Mouse (Mus musculus) embryonic fibroblast, embryonic 13.5 days (primary cell): ENCODE results near the gene Sidt2. TPM values are rescaled to one million over a fixed set of nuclear protein-coding genes. Genes with fewer than 3 reads are reported as not detected.

Experiments
- H3K27ac ChIP-seq: 2 replicates; pipeline ENCODE4 v1.5.1; 2012; ENCODE audit warnings: low read length, control low read depth, inconsistent platforms; ENCODE audit not compliant: insufficient read depth
- H3K4me1 ChIP-seq: 2 replicates; pipeline ENCODE4 v1.6.1; 2011; ENCODE audit warnings: low read length; ENCODE audit not compliant: control insufficient read depth, insufficient read depth
- H3K4me3 ChIP-seq: 2 replicates; pipeline ENCODE4 v1.5.1; 2011; ENCODE audit warnings: mild to moderate bottlenecking, control low read depth, low read length; ENCODE audit not compliant: insufficient read depth
- CTCF ChIP-seq: IDR thresholded peaks from 2 replicates; pipeline ENCODE4 v1.5.1; 2011; ENCODE audit warnings: mild to moderate bottlenecking, control low read depth, low read length, moderate library complexity, borderline replicate concordance; ENCODE audit not compliant: insufficient read depth
- POLR2A ChIP-seq: IDR thresholded peaks from 2 replicates; pipeline ENCODE4 v1.6.1; 2011; ENCODE audit warnings: low read depth, mild to moderate bottlenecking, control low read depth, low read length, moderate library complexity
- polyA plus RNA-seq: library from polyadenylated mRNA; stranded (reverse); fragments of >200 nt; gene quantifications from 2 replicates; pipeline ENCODE4 v1.2.4, GENCODE M21; 2011; ENCODE audit warnings: low read depth; ENCODE audit not compliant: missing spikeins, insufficient read length

Gene Sidt2
- polyA plus RNA-seq, 1 experiment = 153 TPM

DNA sequence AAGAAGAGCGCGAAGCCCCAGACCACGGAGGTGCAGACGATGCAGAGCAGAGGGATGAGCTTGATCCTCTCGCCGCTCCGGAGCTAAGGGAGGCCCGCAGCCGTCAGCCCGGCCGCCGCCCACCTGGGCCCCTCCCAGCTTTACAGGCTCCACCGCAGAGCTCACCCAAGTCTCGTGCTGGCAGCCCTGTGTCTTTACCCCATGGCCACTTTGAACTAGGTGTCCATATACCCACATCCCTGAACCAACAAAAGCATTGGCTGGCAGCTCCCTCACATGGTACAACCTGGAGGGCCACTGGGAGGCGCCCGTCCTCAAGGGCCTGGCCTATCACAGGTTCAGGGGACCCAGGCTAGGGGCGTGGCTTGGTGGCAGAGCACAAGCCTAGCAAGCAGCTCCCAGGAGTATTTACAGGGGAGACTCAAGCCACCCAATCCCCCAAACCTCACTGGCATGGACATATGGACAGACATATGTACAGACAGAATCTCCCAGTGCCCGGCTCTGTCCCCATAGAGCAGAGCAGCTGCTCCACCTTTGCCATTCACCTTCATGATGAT lies 13.6 kb downstream of the Sidt2 start:
- TF ChIP-seq POLR2A = no peak
- no peak for TF ChIP-seq CTCF

DNA sequence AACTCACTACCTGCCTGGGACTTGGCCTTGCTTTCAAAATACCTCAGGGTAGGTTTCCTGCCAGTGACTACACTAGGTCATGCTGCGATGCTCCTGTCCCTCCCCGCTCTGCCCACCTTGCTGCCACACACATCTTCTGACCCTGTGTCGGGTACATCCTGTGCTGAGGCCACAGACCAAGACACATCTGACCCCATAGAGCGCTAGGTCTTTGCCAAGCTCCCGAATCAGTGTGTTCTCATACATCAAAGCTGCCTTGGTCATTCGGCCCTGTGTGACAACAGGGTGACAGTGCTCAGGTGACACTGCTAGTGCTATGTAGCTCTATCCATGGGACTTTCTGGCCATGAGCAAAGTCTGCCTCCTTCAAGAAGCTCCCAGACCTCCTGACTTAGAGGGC lies 15.3 kb downstream of the Sidt2 start:
- peaks cover 7% of the 10 kb centered on the region for H3K4me1 ChIP-seq
- H3K4me3 ChIP-seq = no peak overlapping the region
- H3K27ac ChIP-seq = no peak overlapping the region
- TF ChIP-seq CTCF = no peak
- TF ChIP-seq POLR2A = no peak

More for the DNA sequence above, 13.6 kb downstream of the Sidt2 start:
- Histone ChIP-seq H3K4me3 (no peak overlapping the region), H3K27ac (no peak overlapping the region), H3K4me1 (peaks cover 4% of the 10 kb centered on the region)

DNA sequence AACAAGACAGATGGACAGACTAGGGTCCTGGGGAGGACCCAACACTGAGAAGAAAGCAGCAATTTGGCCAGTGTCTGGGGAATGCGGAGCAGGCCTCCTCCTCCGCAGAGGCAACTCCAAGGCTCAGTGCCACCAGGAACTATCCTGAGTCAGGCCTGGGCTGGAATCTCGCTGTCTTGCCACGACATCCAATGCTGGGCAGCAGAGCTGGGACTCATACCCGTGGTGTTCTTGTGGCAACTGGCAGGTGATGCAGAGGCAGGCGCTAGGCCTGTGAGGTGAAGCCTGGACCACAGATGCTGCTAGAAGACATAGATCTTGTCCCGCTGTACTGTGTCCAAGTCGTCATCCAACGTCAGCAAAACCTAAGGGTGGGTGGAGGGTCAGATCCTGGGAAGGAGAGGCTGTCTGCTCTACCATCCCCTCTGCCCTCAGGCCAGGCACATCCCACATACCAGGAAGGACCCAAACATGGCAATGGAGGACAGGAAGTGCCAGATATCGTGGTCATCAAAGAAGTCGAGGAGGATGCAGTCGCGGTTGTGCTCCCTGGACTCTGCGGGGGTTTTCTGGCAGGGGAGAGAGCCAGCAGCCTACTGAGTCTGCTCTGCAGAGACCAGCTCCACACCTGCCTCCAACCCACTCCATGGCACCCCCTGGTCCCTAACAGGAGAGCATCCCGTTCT lies 16.0 kb downstream of the Sidt2 start:
- TF ChIP-seq POLR2A (no peak), CTCF (no peak)
- Histone ChIP-seq H3K4me1 (peaks cover 7% of the 10 kb centered on the region), H3K27ac (no peak overlapping the region)

DNA sequence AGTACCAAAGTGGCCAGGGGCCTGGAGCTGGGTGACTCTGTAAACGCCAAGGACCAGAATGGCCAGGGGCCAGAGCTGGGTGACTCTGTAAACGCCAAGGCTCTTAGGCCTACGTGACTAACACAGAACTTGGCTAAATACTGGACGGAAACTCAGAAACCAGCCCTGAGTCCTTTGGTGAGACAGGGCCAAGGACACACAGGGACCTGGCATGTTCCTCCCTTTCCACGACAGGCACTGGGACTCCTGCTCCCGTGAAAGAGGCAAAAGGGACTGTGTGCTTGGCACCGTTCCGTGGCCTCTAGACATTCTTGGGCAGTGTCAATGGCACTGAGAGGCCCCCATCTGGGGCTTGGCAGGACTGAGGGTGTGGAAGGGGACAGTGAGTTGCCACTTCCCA lies 17.0 kb downstream of the Sidt2 start:
- Histone ChIP-seq H3K4me1 (peaks cover 7% of the 10 kb centered on the region), H3K27ac (no peak overlapping the region), H3K4me3 (no peak overlapping the region)
- no peak for TF ChIP-seq POLR2A
- TF ChIP-seq CTCF = no peak

More for the DNA sequence above, 16.0 kb downstream of the Sidt2 start:
- H3K4me3 ChIP-seq = no peak overlapping the region

DNA sequence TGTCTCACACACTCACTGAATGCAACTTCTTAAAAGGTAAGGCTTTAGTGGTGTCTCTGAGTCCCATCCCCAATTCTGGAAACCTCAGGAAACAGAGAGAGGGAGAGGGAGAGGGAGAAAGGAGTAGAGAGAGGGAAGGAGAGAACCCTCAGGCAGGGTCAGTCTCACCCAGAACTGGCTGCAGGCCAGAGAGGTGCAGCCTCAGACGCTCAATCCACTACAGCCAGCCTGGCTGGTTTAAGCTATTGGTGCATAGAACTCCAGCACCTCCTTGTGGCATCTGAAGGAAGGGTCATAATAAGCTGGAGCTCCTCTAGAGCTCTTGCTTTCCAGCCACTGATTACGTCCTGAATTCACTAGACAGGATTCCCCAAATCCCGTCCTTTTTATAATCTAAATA lies 18.2 kb downstream of the Sidt2 start:
- peaks cover 7% of the 10 kb centered on the region for H3K4me1 ChIP-seq
- peak overlapping the region; percentile 94 for H3K27ac ChIP-seq
- no peak overlapping the region for H3K4me3 ChIP-seq
- TF ChIP-seq POLR2A = peak; percentile 29; the same call in 1 of the 2 replicates
- TF ChIP-seq CTCF = peak; percentile 20; the same call in 1 of the 2 replicates

DNA sequence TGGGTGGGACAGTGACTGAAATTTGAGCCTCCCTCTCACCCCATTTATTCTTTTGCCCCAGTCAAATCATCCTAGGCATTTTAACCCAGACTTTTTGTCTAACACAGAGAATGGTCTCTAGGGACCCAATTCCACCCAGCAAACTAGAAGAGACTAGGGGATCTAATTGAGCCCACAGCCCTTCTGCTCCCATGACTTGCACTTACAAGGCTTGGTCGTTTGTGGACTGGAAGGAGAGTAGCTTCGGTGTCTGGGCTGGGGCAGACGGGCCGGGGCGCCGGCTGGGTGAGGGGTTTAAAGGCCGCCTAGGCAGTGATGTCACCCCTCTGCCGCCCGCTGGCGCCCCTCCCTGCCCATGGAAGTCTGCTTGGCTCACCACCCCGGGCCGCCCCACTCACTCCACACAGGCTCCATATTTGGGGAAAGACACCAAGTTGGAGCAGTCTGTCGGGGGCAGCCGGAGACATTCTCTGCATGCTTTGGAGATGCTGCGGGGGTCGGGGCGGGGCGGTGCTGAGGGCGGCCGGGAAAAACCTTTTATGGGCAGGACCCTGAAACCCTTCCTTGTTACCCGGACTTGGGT lies 19.3 kb downstream of the Sidt2 start, which contains the start of gene Tagln:
Gene Tagln (minus strand): TSS at position 431 of the 583 bp plus-strand sequence.
- Histone ChIP-seq H3K4me3 (peak within 1 kb of the TSS; percentile 68), H3K4me1 (peaks cover 7% of the 10 kb centered on the region), H3K27ac (peak within 1 kb of the TSS; percentile 95)
- no peak for TF ChIP-seq CTCF
- peak; percentile 94 for TF ChIP-seq POLR2A

DNA sequence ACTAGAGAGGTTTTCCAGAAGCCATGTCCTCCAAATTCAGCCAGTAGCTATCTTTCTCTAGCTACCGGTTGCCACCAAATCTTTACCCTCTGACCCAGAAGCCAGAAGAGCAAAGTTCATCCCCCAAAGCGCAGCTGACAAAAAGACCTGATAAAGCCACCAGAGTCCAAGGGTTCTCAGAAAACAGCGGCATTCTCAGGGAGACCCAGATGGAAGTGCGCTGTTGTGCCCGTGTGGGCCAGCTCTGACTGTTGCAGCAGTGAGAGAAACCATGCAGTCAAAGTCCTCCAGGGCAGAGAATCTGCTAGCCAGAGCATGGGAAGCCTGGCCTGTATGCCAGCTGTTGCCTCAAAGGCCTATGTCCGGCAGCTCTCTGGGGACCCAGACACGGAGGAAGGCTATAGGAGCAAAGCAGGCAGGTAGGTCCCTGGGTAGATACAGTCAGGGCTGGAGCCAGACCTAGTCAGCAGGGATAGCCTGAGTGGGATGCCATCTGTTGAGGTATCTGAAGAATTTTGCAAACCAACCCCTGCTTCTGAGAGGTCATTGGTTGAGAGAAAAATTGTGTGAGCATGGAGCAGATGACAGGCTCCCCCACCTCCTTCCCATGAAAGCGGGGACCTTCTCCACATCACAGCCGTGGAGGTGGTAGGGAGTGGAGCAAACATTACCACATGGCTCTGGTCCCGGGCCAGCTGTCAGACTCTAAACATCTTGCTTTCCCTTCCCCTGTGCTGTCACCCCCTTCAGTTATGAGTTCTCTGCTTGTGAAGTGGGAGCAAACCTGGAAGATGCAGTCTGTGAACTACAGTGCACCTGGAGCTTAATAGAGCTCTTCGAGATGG lies 22.3 kb downstream of the Sidt2 start:
- Histone ChIP-seq H3K4me1 (peaks cover 7% of the 10 kb centered on the region), H3K4me3 (peak overlapping the region; percentile 68), H3K27ac (peak overlapping the region; percentile 16)
- TF ChIP-seq POLR2A (peak; percentile 55), CTCF (no peak)

DNA sequence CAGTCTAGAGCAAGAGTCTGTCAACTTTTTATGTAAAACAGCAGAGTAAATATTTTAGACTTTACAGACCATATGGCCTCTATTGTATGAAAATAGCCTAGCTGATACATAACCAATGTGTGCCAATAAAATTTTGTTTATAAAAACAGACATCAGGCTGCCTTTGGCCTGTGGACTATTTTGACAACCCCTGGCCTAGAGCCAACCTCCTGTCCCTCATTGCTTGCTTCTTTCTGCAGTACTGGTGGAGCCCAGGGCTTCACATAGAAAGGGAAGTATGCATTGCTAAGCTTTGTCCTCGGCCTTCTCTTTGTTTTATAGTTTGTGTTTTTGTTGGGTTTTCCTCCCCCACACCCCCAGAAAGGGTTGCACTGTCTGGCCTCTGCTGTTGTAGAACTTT lies 23.1 kb downstream of the Sidt2 start:
- H3K27ac ChIP-seq = peak overlapping the region; percentile 16
- TF ChIP-seq POLR2A (no peak; the same call in 1 of the 2 replicates), CTCF (no peak)

DNA sequence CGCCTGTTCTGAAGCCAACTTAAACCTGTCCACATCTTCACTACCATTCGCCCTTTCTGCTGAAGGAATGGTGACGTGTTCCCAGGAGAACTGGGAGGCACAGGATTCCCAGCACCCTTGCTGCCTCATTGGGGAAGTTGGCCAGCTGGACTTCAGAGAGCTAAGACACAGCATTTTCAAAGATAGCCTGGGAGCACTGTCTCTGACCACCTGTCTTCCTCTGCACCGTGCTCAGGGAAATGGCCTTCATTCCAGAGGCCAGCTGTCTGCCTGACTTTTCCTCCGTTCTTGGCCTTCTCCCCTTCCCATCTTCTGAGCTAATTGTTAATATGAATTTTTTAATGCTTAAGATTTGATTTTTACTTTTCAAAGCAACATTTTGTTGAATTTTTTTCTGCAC lies 25.8 kb downstream of the Sidt2 start:
- TF ChIP-seq POLR2A (peak; percentile 42; the same call in 1 of the 2 replicates), CTCF (no peak)
- H3K4me3 ChIP-seq = no peak overlapping the region
- no peak overlapping the region for H3K27ac ChIP-seq
- no peaks in the 10 kb centered on the region for H3K4me1 ChIP-seq

More for the DNA sequence above, 23.1 kb downstream of the Sidt2 start:
- Histone ChIP-seq H3K4me3 (peak overlapping the region; percentile 68), H3K4me1 (peaks cover 7% of the 10 kb centered on the region)

DNA sequence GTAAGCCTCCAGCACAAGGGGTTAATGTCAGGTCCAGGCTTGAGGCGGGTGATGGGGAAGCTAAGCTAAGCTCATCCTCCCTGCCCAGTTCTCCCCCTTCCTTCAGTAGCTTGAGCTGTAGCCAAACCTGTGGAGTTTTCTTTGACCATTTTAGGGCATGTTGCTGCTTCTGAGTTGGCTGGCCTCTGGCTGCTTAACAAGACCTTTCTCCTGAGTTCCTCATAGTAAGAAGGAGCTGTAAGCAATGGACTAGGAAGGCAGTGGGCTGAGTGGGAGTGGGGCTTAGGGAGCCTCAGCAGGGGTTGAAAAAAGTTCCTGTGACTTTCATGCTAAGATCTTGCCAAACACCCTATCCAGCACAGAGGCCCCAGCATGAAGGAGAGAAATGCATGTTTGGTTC lies 35.2 kb downstream of the Sidt2 start:
- Histone ChIP-seq H3K27ac (peak overlapping the region; percentile 71), H3K4me1 (no peaks in the 10 kb centered on the region), H3K4me3 (no peak overlapping the region)
- TF ChIP-seq CTCF = no peak
